Mouse (Mus musculus) lung, embryonic 14.5 days (tissue): ENCODE data around the gene Kyat1. TPM values are rescaled to one million over a fixed set of nuclear protein-coding genes. Genes with fewer than 3 reads are reported as not detected.
"Not testable (repeated sequence)": the region's sequence is repeated elsewhere in the genome, so short reads cannot be mapped to it uniquely, and the experiment has no call there.

Experiments
- ATAC-seq: fragments of 200-750 bp; cut with Nextera tagmentation; 2 replicates; pipeline ENCODE4 v1.8.0; 2017; ENCODE audit warnings: mild to moderate bottlenecking, moderate TSS enrichment, moderate library complexity; ENCODE audit not compliant: insufficient read depth
- DNase-seq: peaks from one replicate; pipeline ENCODE4 v3.0.0-alpha.2; 2015
- H3K27ac ChIP-seq: fragments of 300-500 bp; sonication (generic); 2 replicates; pipeline ENCODE4 v1.5.1; 2014; ENCODE audit warnings: low read depth, mild to moderate bottlenecking, moderate library complexity
- H3K27me3 ChIP-seq: fragments of 300-500 bp; sonication (generic); 2 replicates; pipeline ENCODE4 v1.6.1; 2014; ENCODE audit warnings: low read length, control low read depth; ENCODE audit not compliant: insufficient read depth
- H3K36me3 ChIP-seq: fragments of 300-500 bp; sonication (generic); 2 replicates; pipeline ENCODE4 v1.6.1; 2014; ENCODE audit warnings: control low read depth; ENCODE audit not compliant: insufficient read depth
- H3K4me1 ChIP-seq: fragments of 300-500 bp; sonication (generic); 2 replicates; pipeline ENCODE4 v1.6.1; 2014; ENCODE audit warnings: antibody characterized with exemption, control low read depth; ENCODE audit not compliant: insufficient read depth
- H3K4me2 ChIP-seq: fragments of 300-500 bp; sonication (generic); 2 replicates; pipeline ENCODE4 v1.6.1; 2014; ENCODE audit warnings: mild to moderate bottlenecking
- H3K4me3 ChIP-seq: fragments of 300-500 bp; sonication (generic); 2 replicates; pipeline ENCODE4 v1.5.1; 2014; ENCODE audit warnings: low read depth, low read length
- H3K9ac ChIP-seq: fragments of 300-500 bp; sonication (generic); 2 replicates; pipeline ENCODE4 v1.6.1; 2014
- H3K9me3 ChIP-seq: fragments of 300-500 bp; sonication (generic); 2 replicates; pipeline ENCODE4 v1.6.1; 2016; ENCODE audit warnings: low read depth, low read length, control low read depth
- CTCF ChIP-seq: IDR thresholded peaks from 2 replicates; pipeline ENCODE4 v1.5.1; 2016; ENCODE audit warnings: antibody characterized with exemption, low read depth
- WGBS: fragments of 180-500 bp; shearing (Covaris S2); extraction: QIAGEN DNeasy Blood & Tissue Kit; methylation state at CpG from one replicate; pipeline ENCODE4 v1.1.7; 2014; 5-methylcytosine and 5-hydroxymethylcytosine counted together
- polyA plus RNA-seq: library from polyadenylated mRNA; unstranded; fragments of >200 nt; fragmentation: Nextera tagmentation; extraction: Ambion mirVana; gene quantifications from 2 replicates; pipeline ENCODE4 v1.2.1, GENCODE M21; 2014

The Kyat1 gene
- polyA plus RNA-seq, 1 experiment from 2014 or later: 7.6 TPM

DNA sequence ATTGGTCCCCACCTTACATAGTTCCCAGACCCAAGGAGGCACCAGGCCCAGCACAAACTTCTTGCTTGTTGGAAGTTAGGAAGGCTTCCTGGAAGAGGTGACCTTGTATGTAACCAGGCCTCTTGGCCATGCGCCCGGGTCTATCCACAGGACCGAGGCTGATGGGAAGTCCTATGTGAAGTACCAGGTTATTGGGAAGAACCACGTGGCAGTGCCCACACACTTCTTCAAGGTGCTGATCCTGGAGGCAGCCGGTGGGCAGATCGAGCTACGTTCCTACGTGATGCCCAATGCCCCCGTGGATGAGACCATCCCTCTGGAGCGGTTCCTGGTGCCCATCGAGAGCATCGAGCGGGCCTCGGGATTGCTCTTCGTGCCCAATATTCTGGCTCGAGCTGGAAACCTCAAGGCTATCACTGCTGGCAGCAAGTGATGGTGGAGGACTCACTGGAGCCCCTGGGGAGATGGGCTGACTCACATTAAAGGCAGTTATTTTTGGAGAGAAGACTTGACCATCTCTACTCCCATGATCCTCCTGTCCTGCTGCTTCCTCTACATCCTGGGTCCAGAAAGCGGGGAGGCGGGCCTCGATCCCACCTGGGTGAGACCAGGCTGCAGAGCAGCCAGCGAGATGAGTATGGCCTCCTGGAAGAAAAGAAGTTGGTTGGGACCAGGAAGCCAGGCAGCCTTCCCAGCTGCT, 32.0 kb downstream of the Kyat1 start:
- peaks cover 45% of the 10 kb centered on the region for H3K36me3 ChIP-seq
- no peak overlapping the region for H3K4me3 ChIP-seq
- H3K27ac ChIP-seq: no peak overlapping the region
- H3K4me2 ChIP-seq: no peak overlapping the region
- TF ChIP-seq CTCF: no peak
- H3K4me1 ChIP-seq: peaks cover 7% of the 10 kb centered on the region; the same call in 1 of the 2 replicates
- no peak overlapping the region for H3K9ac ChIP-seq
- no peak for ATAC-seq
- WGBS: 91% methylated on average over 20 of the region's 20 CpGs
- no peaks in the 10 kb centered on the region for H3K9me3 ChIP-seq
- no peaks in the 10 kb centered on the region for H3K27me3 ChIP-seq
- DNase-seq: no peak

DNA sequence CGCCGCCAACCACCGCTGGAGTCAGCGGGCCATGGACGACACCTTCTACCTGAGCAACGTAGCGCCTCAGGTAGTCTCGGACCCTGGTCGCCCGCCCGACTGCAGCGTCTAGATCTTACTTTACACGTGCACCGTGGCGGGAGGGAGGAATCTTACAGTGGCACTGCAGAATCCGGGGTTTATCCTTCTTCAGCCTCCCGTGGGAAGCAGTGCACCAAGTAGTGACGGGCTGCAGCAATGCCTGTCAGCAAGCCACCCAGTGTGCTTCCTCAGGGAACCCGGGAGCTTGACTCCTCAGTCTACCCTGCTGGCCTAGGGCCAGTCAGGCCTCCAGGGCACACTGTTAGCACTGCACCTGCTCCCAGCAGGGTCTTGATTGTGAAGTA, 33.7 kb downstream of the Kyat1 start:
- DNase-seq: peak; percentile 20
- peak overlapping the region; percentile 83 for H3K27ac ChIP-seq
- peak; percentile 6; the same call in 1 of the 2 replicates for ATAC-seq
- WGBS: 1% methylated on average over 19 of the region's 19 CpGs
- TF ChIP-seq CTCF: no peak
- H3K4me3 ChIP-seq: peak overlapping the region; percentile 61
- H3K4me2 ChIP-seq: peak overlapping the region; percentile 98
- peaks cover 45% of the 10 kb centered on the region for H3K36me3 ChIP-seq
- peaks cover under 1% of the 10 kb centered on the region; the same call in 1 of the 2 replicates for H3K9me3 ChIP-seq
- peak overlapping the region; percentile 62 for H3K9ac ChIP-seq
- no peaks in the 10 kb centered on the region for H3K27me3 ChIP-seq
- 0 out of 2 replicates have a peak, but pooled peaks cover under 1% of the 10 kb centered on the region for H3K4me1 ChIP-seq

DNA sequence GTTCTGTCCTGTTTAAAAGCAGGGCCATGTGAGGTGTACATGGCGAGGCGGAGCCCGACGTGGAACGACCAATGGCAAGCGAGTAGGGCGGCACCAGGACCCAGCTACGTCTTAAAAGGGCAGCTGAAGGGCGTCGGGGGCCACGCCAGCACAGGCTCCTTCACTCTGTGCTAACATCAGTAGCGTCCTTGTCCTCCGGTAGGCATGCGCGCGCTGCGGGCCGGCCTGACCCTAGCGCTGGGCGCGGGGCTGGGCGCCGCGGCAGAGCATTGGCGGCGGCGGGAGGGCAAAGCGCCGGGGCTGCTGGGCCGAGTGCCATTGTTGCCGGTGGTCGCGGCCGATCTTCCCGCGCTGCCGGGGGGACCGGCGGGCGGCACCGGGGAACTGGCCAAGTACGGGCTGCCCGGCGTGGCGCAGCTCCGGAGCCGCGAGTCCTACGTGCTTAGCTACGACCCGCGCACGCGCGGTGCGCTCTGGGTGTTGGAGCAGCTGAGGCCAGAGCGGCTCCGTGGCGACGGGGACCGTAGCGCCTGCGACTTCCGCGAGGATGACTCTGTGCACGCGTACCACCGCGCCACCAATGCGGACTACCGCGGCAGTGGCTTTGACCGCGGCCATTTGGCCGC, 34.2 kb downstream of the Kyat1 start, which contains the start of gene Endog:
TSS of gene Endog (plus strand) at position 123 of the 626 bp plus-strand sequence.
- TF ChIP-seq CTCF: no peak
- no peaks in the 10 kb centered on the region for H3K4me1 ChIP-seq
- peak within 1 kb of the TSS; percentile 62 for H3K9ac ChIP-seq
- ATAC-seq (peak; percentile 95), DNase-seq (peak; percentile 88)
- peak within 1 kb of the TSS; percentile 61 for H3K4me3 ChIP-seq
- WGBS: under 1% methylated on average over 72 of the region's 75 CpGs
- H3K27ac ChIP-seq: peak within 1 kb of the TSS; percentile 83
- no peaks in the 10 kb centered on the region for H3K27me3 ChIP-seq
- H3K9me3 ChIP-seq: peaks cover 5% of the 10 kb centered on the region; the same call in 1 of the 2 replicates
- peak within 1 kb of the TSS; percentile 98 for H3K4me2 ChIP-seq
- peaks cover 41% of the 10 kb centered on the region for H3K36me3 ChIP-seq

DNA sequence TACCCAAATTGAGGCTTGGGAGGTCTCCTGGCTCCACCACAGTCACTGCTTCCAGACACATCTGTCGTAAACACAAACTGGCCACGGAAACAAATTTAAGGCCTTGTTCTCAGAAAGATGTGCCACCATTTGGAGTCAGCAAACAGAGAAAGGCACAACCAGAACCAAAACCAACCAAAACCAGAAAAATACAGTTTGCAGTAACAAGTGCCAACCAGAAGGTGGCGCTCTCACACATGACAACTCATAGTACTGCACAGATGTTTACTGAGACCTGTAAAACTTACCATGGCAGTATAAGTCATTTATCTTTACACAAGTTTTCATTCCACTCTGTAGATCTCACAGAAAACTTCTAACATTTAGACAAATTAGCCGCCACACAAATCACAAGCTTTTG, 39.0 kb downstream of the Kyat1 start:
- Histone ChIP-seq H3K4me1 (no peaks in the 10 kb centered on the region), H3K4me2 (no peak overlapping the region), H3K27ac (no peak overlapping the region), H3K4me3 (no peak overlapping the region), H3K36me3 (no peaks in the 10 kb centered on the region), H3K9me3 (peaks cover 6% of the 10 kb centered on the region; the same call in 1 of the 2 replicates), H3K9ac (no peak overlapping the region), H3K27me3 (no peaks in the 10 kb centered on the region)
- no peak for DNase-seq
- 62% methylated on average over 4 of the region's 4 CpGs for WGBS
- TF ChIP-seq CTCF: peak; percentile 46
- ATAC-seq: no peak

DNA sequence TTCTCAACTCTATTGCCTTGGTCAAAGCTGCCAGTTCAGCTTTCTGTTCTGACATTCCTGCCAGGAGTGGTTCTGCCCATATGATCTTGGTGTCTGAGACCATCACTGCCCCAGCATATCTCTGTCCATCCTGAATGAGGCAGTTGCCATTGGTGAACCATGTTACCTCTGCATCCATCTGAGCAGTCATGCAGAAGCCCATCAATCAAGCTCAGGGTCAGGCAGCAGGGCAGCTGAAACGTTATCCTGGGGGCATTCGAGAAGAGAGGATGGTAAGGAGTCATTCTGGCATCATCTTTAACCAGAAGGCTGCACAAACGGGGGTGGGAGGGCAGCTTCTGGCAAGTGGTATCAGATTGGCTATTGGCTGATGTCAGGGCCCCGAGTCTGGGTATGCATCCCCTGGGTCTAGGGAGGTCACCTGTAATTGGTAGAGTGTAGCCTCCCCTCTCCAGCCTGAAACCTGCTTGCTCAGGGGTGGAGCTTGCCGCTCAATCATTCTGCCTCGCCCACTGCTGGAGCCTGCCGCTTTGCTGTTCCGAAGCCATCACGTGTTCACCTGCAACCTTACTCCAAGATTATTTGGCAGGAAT, 41.2 kb downstream of the Kyat1 start:
- 45% methylated on average over 9 of the region's 9 CpGs for WGBS
- H3K4me3 ChIP-seq: no peak overlapping the region
- peaks cover 6% of the 10 kb centered on the region; the same call in 1 of the 2 replicates for H3K9me3 ChIP-seq
- H3K9ac ChIP-seq: no peak overlapping the region
- no peak for TF ChIP-seq CTCF
- no peak overlapping the region for H3K4me2 ChIP-seq
- no peak overlapping the region for H3K27ac ChIP-seq
- H3K36me3 ChIP-seq: no peaks in the 10 kb centered on the region
- H3K4me1 ChIP-seq: no peaks in the 10 kb centered on the region
- ATAC-seq (no peak), DNase-seq (no peak)
- no peaks in the 10 kb centered on the region for H3K27me3 ChIP-seq

DNA sequence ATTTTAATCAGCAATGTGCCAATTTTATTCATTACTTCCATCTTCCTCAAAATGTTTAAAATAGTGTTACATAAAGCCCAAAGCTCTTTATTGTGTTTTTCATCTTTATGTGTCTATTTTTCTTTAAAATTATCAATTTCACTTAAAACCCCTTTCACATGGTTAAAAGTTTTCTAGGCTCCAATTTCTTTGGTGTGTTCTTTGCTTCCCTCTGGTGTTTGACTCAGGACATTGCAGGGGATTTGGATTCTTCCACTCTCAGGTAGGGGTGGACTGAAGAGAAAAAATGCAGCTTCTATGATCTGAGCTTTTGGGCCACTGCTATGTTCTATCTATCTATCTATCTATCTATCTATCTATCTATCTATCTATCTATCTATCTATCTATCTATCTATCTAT, 43.8 kb downstream of the Kyat1 start:
- Histone ChIP-seq H3K9ac (no peak overlapping the region), H3K36me3 (no peaks in the 10 kb centered on the region), H3K4me2 (no peak overlapping the region), H3K9me3 (peaks cover 4% of the 10 kb centered on the region; the same call in 1 of the 2 replicates), H3K27ac (no peak overlapping the region), H3K4me3 (no peak overlapping the region), H3K4me1 (no peaks in the 10 kb centered on the region), H3K27me3 (no peaks in the 10 kb centered on the region)
- ATAC-seq: no peak
- TF ChIP-seq CTCF: peak; percentile 79
- DNase-seq: peak; percentile 84

DNA sequence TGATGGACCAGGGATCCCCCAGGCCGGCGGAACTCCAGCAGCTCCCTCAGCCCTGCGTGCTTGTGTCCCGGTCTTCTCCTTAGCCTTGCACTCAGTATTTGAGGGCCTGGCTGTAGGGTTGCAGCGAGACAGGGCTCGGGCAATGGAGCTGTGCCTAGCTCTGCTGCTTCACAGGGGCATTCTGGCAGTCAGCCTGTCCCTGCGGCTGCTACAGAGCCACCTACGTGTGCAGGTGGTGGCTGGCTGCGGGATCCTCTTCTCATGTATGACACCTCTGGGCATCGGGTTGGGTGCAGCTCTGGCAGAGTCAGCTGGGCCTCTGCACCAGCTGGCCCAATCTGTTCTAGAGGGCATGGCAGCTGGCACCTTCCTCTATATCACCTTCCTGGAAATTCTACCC, 45.8 kb downstream of the Kyat1 start:
- not testable (repeated sequence) for H3K9me3 ChIP-seq, H3K4me3 ChIP-seq, H3K27me3 ChIP-seq, H3K4me2 ChIP-seq, H3K36me3 ChIP-seq, H3K4me1 ChIP-seq, H3K9ac ChIP-seq, DNase-seq, ATAC-seq, H3K27ac ChIP-seq
- 79% methylated on average over 8 of the region's 10 CpGs for WGBS
